Comparison of ENCODE assay signal across 25 mouse cellular contexts in the genomic region with DNA sequence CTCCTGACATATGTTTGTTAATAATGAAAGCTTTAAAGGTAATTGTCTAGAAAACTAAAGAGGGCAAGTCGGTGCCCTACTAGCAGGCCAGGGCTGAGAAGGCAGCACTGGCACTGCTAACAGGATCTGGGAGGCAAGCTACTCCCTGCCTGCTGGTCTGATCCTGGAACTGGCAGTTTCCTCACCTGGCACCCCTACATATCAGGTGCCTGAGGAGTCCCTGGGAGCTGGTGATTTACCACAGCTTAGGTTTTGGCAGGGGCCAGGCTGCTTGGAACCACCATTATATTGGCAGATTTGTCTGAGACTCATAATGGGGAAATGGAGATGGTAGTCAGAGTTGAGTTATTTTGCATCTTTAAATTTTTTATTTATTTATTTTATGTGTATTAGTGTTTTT. TPM values are rescaled to one million over a fixed set of nuclear protein-coding genes. Genes with fewer than 3 reads are reported as not detected.
DNase-seq lines count a peak whose midpoint lies in the region; ATAC-seq lines count a peak whose summit lies in the region.
"Had no signal": no experiment of that assay in that cellular context is flagged by ENCODE, and none has a peak within 500 bp of the region (broad histone marks: within the 10 kb centered on the region; RNA-seq: fewer than 3 reads in every experiment).

No protein-coding gene starts in this region.

- H3K27me3 ChIP-seq in heart, embryonic 11.5 days (ENCODE audit: control insufficient read depth, insufficient read depth, low read length): no peaks in the 10 kb centered on the region
- H3K27me3 ChIP-seq in kidney, embryonic 15.5 days: no peaks in the 10 kb centered on the region
- H3K27me3 ChIP-seq: CH12.LX; embryonic facial prominence, embryonic 13.5 days; embryonic facial prominence, embryonic 15.5 days; forebrain, embryonic 12.5 days; Patski had no signal

- H3K36me3 ChIP-seq in heart, embryonic 11.5 days (ENCODE audit: control insufficient read depth, insufficient read depth, low read length): no peaks in the 10 kb centered on the region
- H3K36me3 ChIP-seq in kidney, embryonic 15.5 days: 0 out of 2 replicates have a peak, but pooled peaks cover 5% of the 10 kb centered on the region
- H3K36me3 ChIP-seq: embryonic facial prominence, embryonic 13.5 days; embryonic facial prominence, embryonic 15.5 days; forebrain, embryonic 10.5 days had no signal

- 73% methylated on average over 1 of the region's 1 CpGs for WGBS in heart, embryonic 11.5 days (ENCODE audit: insufficient replicate concordance)
- WGBS in kidney, embryonic 15.5 days: 76% methylated on average over 1 of the region's 1 CpGs

- H3K4me1 ChIP-seq in heart, embryonic 11.5 days (ENCODE audit: control insufficient read depth, insufficient read depth, low read length): no peaks in the 10 kb centered on the region
- H3K4me1 ChIP-seq in kidney, embryonic 15.5 days: no peaks in the 10 kb centered on the region
- H3K4me1 ChIP-seq: embryonic facial prominence, embryonic 13.5 days; embryonic facial prominence, embryonic 15.5 days; forebrain, embryonic 12.5 days had no signal

- no peaks in the 10 kb centered on the region for H3K9me3 ChIP-seq in heart, embryonic 11.5 days (replicated peaks; ENCODE audit: control insufficient read depth, low read length)
- no peaks in the 10 kb centered on the region for H3K9me3 ChIP-seq in kidney, embryonic 15.5 days (replicated peaks)
- H3K9me3 ChIP-seq: embryonic facial prominence, embryonic 13.5 days; embryonic facial prominence, embryonic 15.5 days; forebrain, embryonic 10.5 days; forebrain, embryonic 12.5 days; G1E had no signal

- peak; percentile 28 for DNase-seq in cerebellum, adult 11-12 months
- DNase-seq in cerebellum, postnatal 4 days (ENCODE audit: low spot score in 2 of 2): no peak
- DNase-seq in cerebellum, adult 9-10 months: peak; percentile 23
- no peak for DNase-seq in cerebellum, adult 11 months
- peak; percentile 64 for DNase-seq in heart, adult 11 months
- DNase-seq in cerebellum, postnatal 25 days: peak; percentile 15 to 26
- DNase-seq: adrenal gland, adult 8-10 months; adrenal gland, postnatal 14 days; adrenal gland, postnatal 36 days; B cell, adult 2 months; embryo, embryonic 11 days had no signal

- H3K4me3 ChIP-seq in heart, embryonic 11.5 days (ENCODE audit: low read depth, low read length): no peak overlapping the region
- H3K4me3 ChIP-seq in kidney, embryonic 15.5 days (replicated peaks): no peak overlapping the region
- H3K4me3 ChIP-seq: embryonic facial prominence, embryonic 13.5 days; embryonic facial prominence, embryonic 15.5 days; erythroblast, embryonic 14.5 days; forebrain, embryonic 10.5 days; forebrain, embryonic 12.5 days had no signal

- no peak overlapping the region for H3K9ac ChIP-seq in heart, embryonic 11.5 days (ENCODE audit: low read depth, low read length)
- H3K9ac ChIP-seq in kidney, embryonic 15.5 days: no peak overlapping the region
- H3K9ac ChIP-seq: embryonic facial prominence, embryonic 13.5 days; embryonic facial prominence, embryonic 15.5 days; forebrain, embryonic 12.5 days had no signal

- no peak overlapping the region for H3K27ac ChIP-seq in heart, embryonic 11.5 days (ENCODE audit: low read depth, low read length)
- H3K27ac ChIP-seq in kidney, embryonic 15.5 days: no peak overlapping the region
- H3K27ac ChIP-seq: embryonic facial prominence, embryonic 13.5 days; embryonic facial prominence, embryonic 15.5 days; forebrain, embryonic 10.5 days; forebrain, embryonic 12.5 days had no signal

- no peak for ATAC-seq in heart, embryonic 11.5 days (replicated peaks; ENCODE audit: insufficient number of reproducible peaks, low FRiP score, low TSS enrichment)
- ATAC-seq in kidney, embryonic 15.5 days (replicated peaks; ENCODE audit: low FRiP score): no peak
- ATAC-seq: activated CD4-positive, CD25-positive, alpha-beta regulatory T cell, adult 4 months; CD4-positive, CD25-positive, alpha-beta regulatory T cell, adult 4 months; forebrain, embryonic 14.5 days; forebrain, embryonic 16.5 days; Patski had no signal

- no peak overlapping the region for H3K4me2 ChIP-seq in heart, embryonic 11.5 days
- H3K4me2 ChIP-seq in kidney, embryonic 15.5 days: no peak overlapping the region
- H3K4me2 ChIP-seq: embryonic facial prominence, embryonic 13.5 days; embryonic facial prominence, embryonic 15.5 days; forebrain, embryonic 12.5 days had no signal

RNA-seq across cellular contexts. Expression of a gene that starts 38.5 kb away (rescaled TPM):
- 995 and 1,126 TPM in 2 replicates for polyA plus RNA-seq in heart, embryonic 11.5 days (2014; fragmentation: Nextera tagmentation; extraction: Ambion mirVana)
- polyA plus RNA-seq in kidney, embryonic 15.5 days (2015; fragmentation: Nextera tagmentation; extraction: Ambion mirVana): 934 and 964 TPM in 2 replicates

Comparison
In these comparisons a context has a peak if more than half of its experiments do, and no peak if none do; other contexts are left out.
1. DNase-seq: peak in cerebellum, adult 11-12 months (single experiment), cerebellum, adult 9-10 months (single experiment), heart, adult 11 months (single experiment) and cerebellum, postnatal 25 days (2 of 2); none in cerebellum, postnatal 4 days (0 of 2) and cerebellum, adult 11 months (single experiment).